Mouse (Mus musculus) CH12.LX (cell line): ENCODE data around the gene Reln. TPM values are rescaled to one million over a fixed set of nuclear protein-coding genes. Genes with fewer than 3 reads are reported as not detected.

Experiments
- DNase-seq: peaks from one replicate; pipeline ENCODE4 v3.0.0-alpha.2; 2013; ENCODE audit errors: extremely low read depth
- H3K27ac ChIP-seq: 2 replicates; pipeline ENCODE4 v1.5.1; 2012; ENCODE audit warnings: low read depth, mild to moderate bottlenecking, control low read depth, moderate library complexity; ENCODE audit not compliant: insufficient read depth
- H3K27me3 ChIP-seq: replicated peaks from 2 replicates; pipeline ENCODE3; 2012; ENCODE audit warnings: inconsistent platforms
- H3K36me3 ChIP-seq, 2 experiments: replicated peaks in 1 of 2; 2 replicates each; pipeline versions ENCODE3 to v1.6.1; 2012; ENCODE audit warnings: inconsistent platforms in 1 of 2, low read length in 1 of 2, mild to moderate bottlenecking in 1 of 2, mixed read lengths in 1 of 2, moderate library complexity in 1 of 2; ENCODE audit not compliant: control insufficient read depth in 1 of 2, insufficient read depth in 1 of 2
- H3K4me1 ChIP-seq, 2 experiments: 2 replicates each; pipeline ENCODE4 v1.6.1; 2012; ENCODE audit warnings: inconsistent platforms in 1 of 2, moderate library complexity in 1 of 2; ENCODE audit not compliant: insufficient read depth in 2 of 2, control insufficient read depth in 1 of 2
- H3K4me2 ChIP-seq: 2 replicates; pipeline ENCODE4 v1.6.1; 2012; ENCODE audit warnings: low read depth, mild to moderate bottlenecking, control low read depth; ENCODE audit not compliant: poor library complexity, insufficient read depth, severe bottlenecking
- H3K4me3 ChIP-seq, 3 experiments: fragments of 150-350 bp in 1 of 3; sonication (generic) in 1 of 3; replicated peaks in 1 of 3; 2 replicates each; pipeline versions ENCODE3 to v1.5.1; 2011 to 2012; ENCODE audit warnings: low read depth in 2 of 3, low read length in 2 of 3, mild to moderate bottlenecking in 2 of 3, moderate library complexity in 2 of 3, control low read depth in 1 of 3, improper control_type of control experiment in 1 of 3, inconsistent platforms in 1 of 3, mixed read lengths in 1 of 3; ENCODE audit not compliant: poor library complexity in 1 of 3
- H3K79me2 ChIP-seq: replicated peaks from 2 replicates; pipeline ENCODE4 v1.6.1; 2012; ENCODE audit warnings: mild to moderate bottlenecking, moderate library complexity; ENCODE audit not compliant: control insufficient read depth, poor library complexity, insufficient read depth, severe bottlenecking; ENCODE audit errors: extremely low read depth
- H3K9ac ChIP-seq: 2 replicates; pipeline ENCODE4 v1.6.1; 2012; ENCODE audit warnings: low read depth, mild to moderate bottlenecking, control low read depth, moderate library complexity; ENCODE audit not compliant: insufficient read depth
- H3K9me3 ChIP-seq: replicated peaks from 2 replicates; pipeline ENCODE3; 2012; ENCODE audit warnings: low read length, inconsistent platforms, mixed read lengths
- CHD1 ChIP-seq: IDR thresholded peaks from 2 replicates; pipeline ENCODE4 v1.6.1; 2012; ENCODE audit warnings: low read depth, low read length, improper control_type of control experiment, inconsistent platforms
- E2F4 ChIP-seq: IDR thresholded peaks from 2 replicates; pipeline ENCODE4 v1.6.1; 2011; ENCODE audit warnings: low read depth, low read length, improper control_type of control experiment; ENCODE audit not compliant: insufficient replicate concordance
- ELF1 ChIP-seq: IDR thresholded peaks from 2 replicates; pipeline ENCODE4 v1.6.1; 2014; ENCODE audit warnings: low read depth, mild to moderate bottlenecking, inconsistent platforms, low read length, improper control_type of control experiment
- ETS1 ChIP-seq: conservative IDR thresholded peaks from 2 replicates; pipeline ENCODE4 v1.6.1; 2012; ENCODE audit warnings: low read depth, mild to moderate bottlenecking, inconsistent platforms, low read length, improper control_type of control experiment, moderate library complexity
- GABPA ChIP-seq: IDR thresholded peaks from 2 replicates; pipeline ENCODE4 v1.6.1; 2012; ENCODE audit warnings: low read depth, low read length, improper control_type of control experiment, inconsistent platforms; ENCODE audit not compliant: insufficient replicate concordance
- JUN ChIP-seq: IDR thresholded peaks from 2 replicates; pipeline ENCODE4 v1.6.1; 2011; ENCODE audit warnings: low read depth, mild to moderate bottlenecking, low read length, improper control_type of control experiment, moderate library complexity; ENCODE audit not compliant: insufficient read depth
- JUND ChIP-seq: conservative IDR thresholded peaks from 2 replicates; pipeline ENCODE4 v1.6.1; 2011; ENCODE audit warnings: low read depth, low read length, improper control_type of control experiment
- KAT2A ChIP-seq: IDR thresholded peaks from 2 replicates; pipeline ENCODE4 v1.6.1; 2012; ENCODE audit warnings: low read length, improper control_type of control experiment, inconsistent platforms; ENCODE audit not compliant: insufficient replicate concordance
- MEF2A ChIP-seq: IDR thresholded peaks from 2 replicates; pipeline ENCODE4 v1.6.1; 2014; ENCODE audit warnings: low read depth, mild to moderate bottlenecking, inconsistent platforms, low read length, improper control_type of control experiment, borderline replicate concordance
- MXI1 ChIP-seq: IDR thresholded peaks from 2 replicates; pipeline ENCODE4 v1.6.1; 2011; ENCODE audit warnings: mild to moderate bottlenecking, low read depth, low read length, improper control_type of control experiment
- MYC ChIP-seq: IDR thresholded peaks from 2 replicates; pipeline ENCODE4 v1.6.1; 2011; ENCODE audit warnings: low read depth, mild to moderate bottlenecking, improper control_type of control experiment, low read length
- PAX5 ChIP-seq: IDR thresholded peaks from 2 replicates; pipeline ENCODE4 v1.6.1; 2012; ENCODE audit warnings: low read length, inconsistent platforms, mixed read lengths
- POLR2AphosphoS2 ChIP-seq: IDR thresholded peaks from 2 replicates; pipeline ENCODE4 v1.6.1; 2011; ENCODE audit warnings: low read depth, low read length, improper control_type of control experiment
- RAD21 ChIP-seq: IDR thresholded peaks from 2 replicates; pipeline ENCODE4 v1.6.1; 2011; ENCODE audit warnings: low read depth, mild to moderate bottlenecking, low read length, improper control_type of control experiment, moderate library complexity
- SIN3A ChIP-seq: IDR thresholded peaks from 2 replicates; pipeline ENCODE4 v1.6.1; 2012; ENCODE audit warnings: low read length, improper control_type of control experiment, inconsistent platforms
- USF2 ChIP-seq: conservative IDR thresholded peaks from 2 replicates; pipeline ENCODE4 v1.6.1; 2011; ENCODE audit warnings: low read depth, low read length, improper control_type of control experiment
- ZNF384 ChIP-seq: IDR thresholded peaks from 2 replicates; pipeline ENCODE4 v1.6.1; 2012; ENCODE audit warnings: low read depth, low read length, improper control_type of control experiment, inconsistent platforms
- dilution Hi-C: fragments of 300-500 bp; cut with MboI; formaldehyde crosslinking; loops from 2 replicates; pipeline ENCODE4 v1.14.3; 2020; ENCODE audit warnings: low sequenced_read_pairs; ENCODE audit not compliant: extremely low pct_unique_long_range_greater_than_20kb, extremely low pct_ligation_motif_present
- in situ Hi-C: fragments of 300-500 bp; cut with MboI; formaldehyde crosslinking; loops from 3 replicates; pipeline ENCODE4 v1.14.3; 2019; ENCODE audit warnings: low sequenced_read_pairs, low pct_ligation_motif_present, low pct_unique_long_range_greater_than_20kb, mixed read lengths
- polyA plus RNA-seq: library from polyadenylated mRNA; unstranded; fragments of >175 nt; gene quantifications from 2 replicates; pipeline ENCODE4 v1.2.1, GENCODE M21; 2012; ENCODE audit warnings: low read depth; ENCODE audit not compliant: insufficient read length
- total RNA-seq, 2 experiments: library from RNA; depleted of rRNA; stranded (reverse); fragments of 300-350 nt in 1 of 2; fragments of >200 nt in 1 of 2; gene quantifications; 2 replicates each; pipeline ENCODE4 v1.2.3; 2012 to 2014

The Reln gene
- total and polyA plus RNA-seq, 3 experiments, result 0.03 to 0.04 TPM; not detected in 1

- DNase-seq, result no peak
- in situ Hi-C loops (no loop called here), dilution Hi-C loops (no loop called here)
- TF ChIP-seq CHD1, result no peak
- no peak for TF ChIP-seq SIN3A
- TF ChIP-seq RAD21, result no peak
- TF ChIP-seq ETS1, result no peak
- TF ChIP-seq MEF2A, result no peak
- no peak for TF ChIP-seq PAX5
- TF ChIP-seq ELF1, result no peak
- TF ChIP-seq KAT2A, result no peak
- no peak for TF ChIP-seq USF2
- TF ChIP-seq GABPA, result no peak
- Histone ChIP-seq H3K4me1 (no peaks in the 10 kb centered on the region), H3K9ac (no peak overlapping the region), H3K4me2 (no peak overlapping the region), H3K27ac (no peak overlapping the region), H3K9me3 (no peaks in the 10 kb centered on the region), H3K27me3 (no peaks in the 10 kb centered on the region), H3K36me3 (no peaks in the 10 kb centered on the region), H3K4me3 (no peak overlapping the region), H3K79me2 (no peaks in the 10 kb centered on the region)
These were observed 136.0 kb downstream of the Reln start for GRCm38 (mm10) chr5:22208311-22209021.

- no peaks in the 10 kb centered on the region for H3K27me3 ChIP-seq
- no peaks in the 10 kb centered on the region for H3K9me3 ChIP-seq
- H3K27ac ChIP-seq, result no peak overlapping the region
- no peak overlapping the region for H3K9ac ChIP-seq
- no peaks in the 10 kb centered on the region for H3K36me3 ChIP-seq
- no peaks in the 10 kb centered on the region for H3K79me2 ChIP-seq
- H3K4me1 ChIP-seq, result no peaks in the 10 kb centered on the region
- in situ Hi-C loops (no loop called here), dilution Hi-C loops (no loop called here)
- TF ChIP-seq POLR2AphosphoS2, result no peak
- no peak for TF ChIP-seq ZNF384
- no peak for TF ChIP-seq GABPA
- no peak for TF ChIP-seq JUN
- no peak for TF ChIP-seq JUND
- no peak for TF ChIP-seq MXI1
- TF ChIP-seq MYC, result no peak
- no peak for TF ChIP-seq E2F4
- H3K4me3 ChIP-seq, result no peak overlapping the region
- no peak for DNase-seq
- H3K4me2 ChIP-seq, result no peak overlapping the region
These were observed 146.6 kb downstream of the Reln start for GRCm38 (mm10) chr5:22197926-22198325.
